Mouse (Mus musculus) T-cell, adult 2 months (primary cell): ENCODE measurements around the gene Tnr.
"Not testable (repeated sequence)": the region's sequence is repeated elsewhere in the genome, so short reads cannot be mapped to it uniquely, and the experiment has no call there.

Experiments
- DNase-seq: peaks from one replicate; pipeline ENCODE4 v3.0.0; 2022; ENCODE audit warnings: low spot score

The Tnr gene

GRCm38 (mm10) chr1:159963351-159963750 lies 439.8 kb downstream of the Tnr start:
- no peak for DNase-seq

- not testable (repeated sequence) for DNase-seq
Measured at GRCm38 (mm10) chr1:159966286-159966685, 442.7 kb downstream of the Tnr start.

GRCm38 (mm10) chr1:159968395-159968794 lies 444.8 kb downstream of the Tnr start:
- no peak for DNase-seq

- DNase-seq: no peak
Measured at GRCm38 (mm10) chr1:159977786-159978185, 454.2 kb downstream of the Tnr start.

GRCm38 (mm10) chr1:159979096-159979495 lies 455.5 kb downstream of the Tnr start:
- no peak for DNase-seq

- DNase-seq: no peak
Measured at GRCm38 (mm10) chr1:159980355-159980754, 456.8 kb downstream of the Tnr start.
